Mouse (Mus musculus) c-Kit-negative CD71-positive TER-119-positive erythroid progenitor cells, embryonic 14.5 days (primary cell): Measurements from ENCODE around the gene 4930564D02Rik.

ENCODE experiments used
- DNase-seq: peaks from one replicate; pipeline ENCODE4 v3.0.0-alpha.2; 2013; ENCODE audit warnings: low read depth, low spot score

Gene 4930564D02Rik

DNA sequence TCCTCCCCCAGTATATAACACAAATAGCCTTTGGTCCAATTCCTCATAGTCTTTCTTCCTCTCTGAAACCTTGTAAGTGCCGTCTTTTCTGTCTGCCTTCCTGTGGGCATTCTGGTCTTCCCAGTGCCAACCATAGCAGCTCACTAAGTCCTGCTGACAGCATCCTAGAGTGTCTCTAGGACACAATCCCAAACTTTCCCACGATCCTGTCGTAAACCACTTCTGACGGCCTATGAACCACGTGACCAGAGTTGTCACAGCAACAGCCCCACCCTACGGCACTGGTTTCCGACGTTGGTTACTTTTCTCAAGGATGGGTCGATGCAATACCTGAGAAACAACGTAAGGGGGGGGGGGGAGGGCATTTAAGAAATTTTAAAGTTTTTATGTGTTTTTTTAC lies at the start of gene 4930564D02Rik:
4930564D02Rik (plus strand) TSS at position 301 of the 400 bp plus-strand sequence.
- no peak for DNase-seq

DNA sequence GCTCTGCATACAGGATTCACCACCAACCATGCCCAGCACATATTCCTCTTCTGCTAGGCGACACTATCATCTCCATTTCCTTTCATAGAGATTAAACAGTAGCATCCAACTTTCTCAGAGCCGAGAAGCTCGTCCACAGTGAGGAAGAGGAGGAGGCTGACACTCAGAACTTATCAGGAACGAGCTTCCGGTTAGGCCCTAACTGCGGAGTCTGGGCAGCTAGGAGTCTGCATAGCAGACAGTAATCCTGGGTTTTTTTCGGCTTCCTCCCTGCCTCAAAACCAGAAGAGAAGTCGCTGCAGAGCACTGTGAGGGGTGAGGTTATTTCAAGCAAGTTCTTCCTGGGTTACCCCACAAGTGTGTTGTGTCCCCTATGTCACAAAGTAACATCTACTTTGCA lies 49.3 kb upstream of the 4930564D02Rik start:
- DNase-seq = no peak

DNA sequence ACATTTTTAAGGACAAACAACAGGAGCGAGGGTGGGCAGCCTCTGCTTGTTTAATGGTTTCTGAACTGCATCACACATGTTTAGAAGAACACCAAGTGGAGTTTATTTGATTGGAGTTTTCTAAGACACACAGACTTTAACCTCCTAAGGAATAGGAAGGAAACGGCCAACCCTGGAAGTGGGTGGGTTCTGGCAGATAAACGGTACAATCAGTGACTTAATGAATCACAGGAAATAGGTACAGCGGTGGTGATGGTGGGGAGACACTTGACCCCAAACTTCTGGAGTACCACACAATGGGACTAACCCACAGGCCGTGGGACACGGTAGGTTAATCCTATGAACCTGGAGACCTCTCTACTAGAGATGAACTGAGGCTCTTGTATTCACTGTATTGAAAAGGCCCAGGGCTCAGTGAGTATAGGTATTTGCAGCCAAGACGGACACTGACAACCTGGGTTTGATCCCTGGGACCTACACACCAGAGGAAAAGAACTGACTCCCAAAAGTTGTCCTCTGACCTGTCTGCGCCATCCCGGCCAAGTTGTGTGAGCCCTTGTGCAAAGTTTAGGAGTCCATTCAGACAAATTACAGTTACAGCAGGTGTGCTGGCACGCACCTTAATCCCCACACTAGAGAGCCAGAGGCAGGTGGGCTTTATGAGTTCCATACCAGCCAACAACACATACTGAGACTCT lies 48.4 kb upstream of the 4930564D02Rik start:
- no peak for DNase-seq

DNA sequence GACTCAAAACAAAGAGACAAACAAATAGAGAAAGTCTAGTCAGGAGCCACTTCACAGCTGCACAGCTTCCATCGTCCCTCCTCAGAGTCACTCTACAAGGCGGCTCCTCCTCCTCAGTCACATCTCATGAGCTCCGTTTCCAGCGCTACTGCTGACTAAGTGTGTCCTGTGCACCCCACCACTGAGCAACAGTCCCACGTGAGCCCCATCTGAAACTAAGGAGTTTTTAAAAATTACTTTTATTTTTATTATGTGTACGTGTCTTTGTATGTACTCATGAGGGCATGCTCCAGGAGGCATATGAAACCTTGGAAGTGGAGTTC lies 47.9 kb upstream of the 4930564D02Rik start:
- no peak for DNase-seq

DNA sequence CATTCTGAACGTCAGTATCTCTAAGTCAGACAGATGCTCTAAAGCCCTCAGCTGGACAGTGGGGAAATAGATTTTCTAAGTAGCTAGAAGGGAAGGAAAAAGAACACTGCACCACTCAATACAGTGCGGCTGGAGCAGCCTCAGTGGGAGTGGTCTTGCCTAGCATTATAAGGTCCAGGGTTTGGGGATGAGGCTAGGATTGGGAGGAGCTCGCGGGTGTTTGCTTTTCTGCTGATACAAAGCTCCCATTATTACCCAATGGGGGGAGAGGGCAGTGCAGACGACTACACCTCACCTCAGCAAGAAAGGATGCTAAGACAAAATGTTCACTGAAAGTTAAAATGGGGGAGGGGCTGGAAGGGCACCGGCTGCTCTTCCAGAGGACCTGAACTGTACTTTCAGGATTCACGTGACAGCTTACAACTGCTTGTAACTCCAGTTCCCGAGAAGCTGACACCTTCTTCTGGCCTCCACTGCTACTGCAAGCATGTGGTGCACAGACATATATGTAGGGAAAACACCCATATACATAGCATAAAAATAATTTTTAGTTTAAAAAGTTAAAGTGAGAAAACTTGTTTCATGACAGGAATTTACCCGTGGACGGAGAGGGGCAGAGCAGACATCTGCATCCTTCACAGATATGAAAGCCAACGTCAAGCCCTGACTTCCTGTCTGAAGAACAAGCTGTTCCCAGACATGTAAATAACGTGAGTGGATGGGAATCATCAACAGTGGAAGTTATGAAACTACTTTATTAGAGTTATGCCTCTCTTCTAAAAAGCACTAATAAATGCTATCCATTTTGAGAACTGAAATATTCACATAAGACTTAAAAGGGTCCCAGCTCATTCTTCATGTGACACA lies 46.6 kb upstream of the 4930564D02Rik start:
- DNase-seq = no peak

DNA sequence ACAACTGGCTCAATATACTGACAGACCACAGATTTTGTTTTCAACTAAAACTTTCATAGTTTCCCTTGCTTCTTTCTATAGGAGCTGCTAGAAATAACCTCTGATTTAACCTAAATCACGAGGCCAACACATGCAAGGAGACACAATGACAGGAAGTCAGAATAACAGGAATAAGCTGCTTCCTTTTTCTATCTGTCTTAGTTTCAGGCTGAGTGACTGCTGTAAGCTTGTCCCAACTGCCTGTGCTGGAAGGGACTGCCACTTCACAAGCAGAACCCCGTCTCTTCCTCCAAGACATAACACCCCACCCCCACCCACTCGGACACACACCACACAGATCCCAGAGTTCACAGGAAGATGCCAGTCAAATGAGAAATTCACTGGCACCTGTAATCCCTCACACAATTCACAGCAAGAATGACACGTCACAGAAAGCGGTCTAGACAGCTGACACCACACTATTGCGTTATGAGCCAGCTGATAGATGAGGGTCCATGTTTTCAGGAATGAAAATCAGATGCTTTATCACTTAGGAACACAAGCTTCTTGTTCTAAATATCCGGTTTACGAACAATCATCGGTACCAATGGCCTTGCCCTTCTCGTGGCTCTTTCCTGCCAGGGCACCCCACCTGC lies 43.2 kb upstream of the 4930564D02Rik start:
- DNase-seq = no peak

DNA sequence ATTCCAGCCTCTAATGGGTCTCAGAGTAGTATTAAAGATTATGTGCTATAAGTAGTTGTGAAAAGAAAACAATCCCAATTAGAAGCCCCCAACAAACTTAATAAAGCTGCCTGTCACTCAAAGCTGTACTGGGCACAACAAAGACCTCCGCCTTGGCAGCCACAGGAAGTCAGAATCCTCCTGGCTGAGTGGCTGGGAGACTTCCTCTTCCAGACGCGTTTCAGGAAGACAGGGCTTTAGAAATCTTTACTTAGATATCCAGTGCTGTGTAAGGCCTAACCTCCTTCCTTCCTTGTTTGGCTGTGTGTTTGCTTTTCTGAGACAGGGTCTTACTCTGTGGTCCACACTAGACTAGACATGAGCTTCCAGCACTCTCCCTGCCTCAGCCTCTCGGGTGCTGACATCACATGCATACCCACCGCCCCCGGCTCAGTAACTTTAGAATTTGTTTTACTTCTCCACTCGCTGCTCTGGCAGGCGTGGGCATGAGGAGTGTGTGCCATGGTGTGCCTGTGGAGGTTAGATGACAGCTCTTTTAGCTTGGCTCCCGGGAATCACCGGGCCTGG lies 30.3 kb upstream of the 4930564D02Rik start:
- no peak for DNase-seq

DNA sequence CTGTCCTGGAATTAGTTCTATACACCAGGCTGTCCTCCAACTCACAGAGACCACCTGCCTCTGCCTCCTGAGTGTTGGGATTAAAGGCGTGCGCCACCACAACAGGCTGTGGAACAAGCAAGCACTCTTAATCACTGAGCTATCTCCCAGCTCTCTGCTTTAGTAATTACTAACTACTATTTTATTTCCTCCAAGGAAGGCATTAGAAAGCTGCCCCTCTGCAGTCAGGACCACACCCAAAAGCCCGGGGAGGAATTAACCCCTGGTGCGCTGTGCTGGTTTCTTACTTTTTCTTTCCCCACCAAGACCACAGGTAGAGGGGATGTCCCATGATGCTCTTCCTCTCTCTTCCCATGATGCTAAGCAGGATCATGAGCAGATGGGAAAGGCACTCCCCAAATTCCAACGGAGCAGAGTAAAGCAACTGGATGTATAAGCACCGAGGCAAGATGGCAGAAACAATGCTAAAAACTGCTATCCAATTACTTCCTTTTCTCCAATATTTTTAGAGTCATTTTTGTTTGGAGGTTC lies 29.3 kb upstream of the 4930564D02Rik start:
- no peak for DNase-seq

DNA sequence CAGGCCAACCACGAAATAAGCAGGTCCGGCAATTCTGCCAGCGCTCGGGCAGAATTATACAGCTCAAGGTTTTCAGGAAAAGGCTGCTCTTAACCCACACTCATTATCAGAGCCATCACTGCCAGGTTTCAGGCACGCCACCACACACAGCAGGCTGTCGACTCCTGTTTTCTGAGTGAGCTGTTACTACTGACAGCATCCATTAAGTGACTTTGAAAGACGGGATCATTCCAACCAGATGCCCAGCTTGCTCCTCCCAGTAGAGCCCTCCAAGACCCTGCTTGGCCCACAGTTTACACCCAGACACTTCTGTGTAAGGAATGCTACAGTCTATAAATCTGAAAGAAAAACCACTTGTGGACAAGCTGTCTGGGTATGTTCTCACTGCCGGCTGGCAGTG lies 26.6 kb upstream of the 4930564D02Rik start:
- DNase-seq = no peak

DNA sequence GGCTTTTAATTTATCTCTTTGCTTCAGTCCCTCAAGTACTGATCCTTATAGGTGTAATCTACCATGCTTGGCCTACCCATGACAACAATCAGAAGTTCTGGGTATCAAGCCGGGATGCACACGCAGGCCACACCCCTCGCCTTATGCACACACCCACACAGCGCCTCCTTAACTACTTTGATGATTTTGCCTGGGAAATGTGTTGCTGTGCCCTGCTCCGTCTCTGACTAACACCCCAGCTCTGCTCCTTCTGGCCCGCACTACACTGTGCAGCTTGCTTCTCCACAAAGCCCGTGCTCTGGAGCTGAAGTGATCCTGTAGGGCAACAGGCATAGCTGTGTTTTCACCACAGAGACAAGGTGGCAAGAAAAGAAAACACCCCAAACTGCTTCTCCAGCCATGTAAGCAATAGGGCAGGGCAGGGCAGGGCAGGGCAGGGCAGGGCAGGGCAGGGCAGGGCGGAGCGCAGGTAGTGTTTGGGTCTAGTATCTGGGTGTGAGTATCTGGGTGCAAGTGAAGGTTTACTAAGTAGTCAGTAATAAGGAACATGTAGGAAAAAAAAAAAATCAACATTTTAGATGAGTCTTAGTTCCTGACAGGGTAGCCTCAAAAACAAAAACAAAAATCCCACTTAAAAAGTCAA lies 25.5 kb upstream of the 4930564D02Rik start:
- DNase-seq = no peak

DNA sequence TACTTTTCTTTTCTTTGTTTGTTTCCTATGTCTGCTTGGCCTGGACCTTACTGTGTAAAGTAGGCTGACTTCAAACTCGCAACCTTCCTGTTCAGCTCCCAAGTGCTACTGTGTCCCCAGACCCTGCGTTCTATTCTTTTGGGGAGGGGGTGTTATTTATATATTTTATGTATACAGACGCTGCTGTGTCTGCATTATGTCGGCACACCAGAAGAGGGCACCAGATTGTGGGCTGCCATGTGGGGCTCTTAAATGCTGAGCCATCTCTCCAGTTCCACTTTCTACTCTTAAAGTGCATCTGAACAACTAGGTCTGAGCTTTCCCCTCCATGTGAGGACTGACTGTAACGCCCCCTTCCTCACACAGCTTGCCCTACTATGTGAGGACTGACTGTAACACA lies 22.9 kb upstream of the 4930564D02Rik start:
- DNase-seq = no peak

DNA sequence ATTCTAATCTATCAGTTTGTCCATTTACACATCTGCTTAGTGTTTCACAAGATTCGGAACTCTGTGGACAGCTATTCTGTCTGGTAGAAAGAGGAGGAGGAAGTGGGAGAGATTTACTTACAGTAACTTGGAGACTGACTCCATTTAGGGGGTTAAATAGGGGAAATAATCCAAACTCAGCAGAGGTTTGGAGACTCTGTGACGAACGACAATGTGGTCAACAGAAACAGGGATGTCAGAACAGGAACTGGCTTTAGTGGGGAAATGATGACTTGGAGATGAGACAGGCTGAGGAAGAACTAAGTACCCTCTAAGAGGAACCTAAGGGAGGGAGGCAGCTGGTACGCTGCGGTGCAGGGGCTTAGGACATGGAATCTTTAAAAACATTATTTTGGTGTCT lies 19.8 kb upstream of the 4930564D02Rik start:
- no peak for DNase-seq

DNA sequence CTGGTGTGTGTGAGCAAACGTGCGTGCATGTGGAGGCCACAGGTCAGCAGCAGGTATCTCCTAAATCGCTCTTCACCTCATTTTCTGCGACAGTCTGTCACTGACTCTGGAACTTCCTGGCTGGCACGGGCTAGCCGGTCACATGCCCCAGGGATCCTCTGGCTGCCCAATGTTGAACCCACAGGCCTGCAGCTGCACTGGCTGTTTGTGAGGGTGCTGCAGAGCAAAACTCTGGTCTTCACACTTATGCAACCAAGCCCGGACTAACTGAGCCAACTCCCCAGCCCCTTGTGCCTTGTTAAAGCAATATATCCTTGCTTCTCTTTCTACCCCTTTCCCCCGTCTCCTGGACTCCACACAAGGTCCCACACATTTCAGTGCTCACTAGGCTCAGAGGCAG lies 19.0 kb upstream of the 4930564D02Rik start:
- no peak for DNase-seq

DNA sequence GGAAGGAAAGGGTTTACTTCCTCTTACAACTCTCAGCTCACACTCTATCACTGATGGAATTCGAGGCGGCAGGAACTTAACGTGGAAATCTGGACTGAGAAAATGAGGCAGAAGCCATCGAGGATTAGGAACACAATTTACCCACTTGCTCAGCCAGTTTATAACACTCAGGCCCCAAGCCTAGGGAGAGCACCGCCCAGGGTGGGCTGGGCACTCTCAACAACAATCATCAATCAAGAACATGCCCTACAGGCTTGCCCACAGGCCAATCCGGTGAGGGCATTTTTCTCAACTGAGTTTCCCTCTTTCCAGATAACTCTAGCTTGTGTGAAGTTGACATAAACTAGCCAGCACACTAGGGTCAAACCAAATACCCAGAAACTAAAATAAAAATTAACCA lies 16.8 kb upstream of the 4930564D02Rik start:
- DNase-seq = no peak

DNA sequence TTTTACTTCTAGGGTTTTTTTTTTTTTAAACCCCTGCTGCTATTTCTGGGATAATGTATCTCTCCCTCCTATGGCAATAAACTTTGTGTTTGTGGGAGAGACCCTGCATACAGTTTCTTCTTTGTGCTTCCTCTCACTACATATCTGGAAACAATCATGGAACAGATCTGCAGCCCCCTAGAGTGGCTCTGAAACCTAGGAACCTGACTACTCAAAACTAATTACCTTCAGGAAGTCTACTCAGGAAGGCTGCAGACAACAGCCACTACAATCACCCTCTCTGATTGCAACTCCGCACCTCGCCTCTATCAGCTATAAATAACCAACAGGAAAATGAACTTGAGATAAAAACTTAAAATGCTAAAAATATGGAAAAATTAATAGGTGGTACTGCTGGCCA lies 15.5 kb upstream of the 4930564D02Rik start:
- DNase-seq = no peak

DNA sequence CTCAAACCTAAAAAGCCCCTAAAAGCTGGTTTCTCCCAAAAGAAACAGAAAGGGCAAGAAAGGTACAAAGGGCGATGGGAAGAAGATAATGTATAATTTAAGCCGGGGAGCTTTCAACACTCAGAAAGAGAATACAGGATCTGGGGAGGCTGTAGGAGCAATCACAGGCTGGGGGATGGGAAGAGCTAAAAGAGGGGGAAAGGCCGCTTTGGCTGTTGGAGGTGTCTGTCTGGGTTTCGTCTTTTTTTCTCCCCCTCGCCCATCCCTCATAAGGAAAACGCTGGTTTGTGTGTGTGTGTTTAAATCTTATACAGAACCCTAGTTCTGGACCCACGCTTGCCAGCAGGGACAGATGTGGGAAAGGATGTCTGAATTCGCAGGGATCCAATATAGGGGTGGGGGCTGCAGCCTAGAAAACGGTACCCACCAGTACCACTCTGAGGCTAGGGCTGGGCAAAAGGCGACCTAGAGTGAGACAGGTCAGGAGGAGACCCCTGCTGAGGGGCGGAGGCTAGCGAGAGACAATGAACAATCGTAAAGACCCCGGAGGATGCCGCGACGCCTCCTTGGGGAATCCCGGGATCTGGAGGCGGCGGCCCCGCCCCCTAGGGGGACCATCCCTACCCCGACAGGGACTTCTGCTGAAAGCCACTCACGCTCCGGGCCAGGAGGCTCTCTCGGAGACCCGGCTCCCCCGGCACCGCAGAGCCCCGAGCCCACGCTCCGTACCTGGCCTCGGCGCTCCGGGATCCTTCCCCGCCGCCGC lies 14.3 kb upstream of the 4930564D02Rik start:
- DNase-seq = no peak

DNA sequence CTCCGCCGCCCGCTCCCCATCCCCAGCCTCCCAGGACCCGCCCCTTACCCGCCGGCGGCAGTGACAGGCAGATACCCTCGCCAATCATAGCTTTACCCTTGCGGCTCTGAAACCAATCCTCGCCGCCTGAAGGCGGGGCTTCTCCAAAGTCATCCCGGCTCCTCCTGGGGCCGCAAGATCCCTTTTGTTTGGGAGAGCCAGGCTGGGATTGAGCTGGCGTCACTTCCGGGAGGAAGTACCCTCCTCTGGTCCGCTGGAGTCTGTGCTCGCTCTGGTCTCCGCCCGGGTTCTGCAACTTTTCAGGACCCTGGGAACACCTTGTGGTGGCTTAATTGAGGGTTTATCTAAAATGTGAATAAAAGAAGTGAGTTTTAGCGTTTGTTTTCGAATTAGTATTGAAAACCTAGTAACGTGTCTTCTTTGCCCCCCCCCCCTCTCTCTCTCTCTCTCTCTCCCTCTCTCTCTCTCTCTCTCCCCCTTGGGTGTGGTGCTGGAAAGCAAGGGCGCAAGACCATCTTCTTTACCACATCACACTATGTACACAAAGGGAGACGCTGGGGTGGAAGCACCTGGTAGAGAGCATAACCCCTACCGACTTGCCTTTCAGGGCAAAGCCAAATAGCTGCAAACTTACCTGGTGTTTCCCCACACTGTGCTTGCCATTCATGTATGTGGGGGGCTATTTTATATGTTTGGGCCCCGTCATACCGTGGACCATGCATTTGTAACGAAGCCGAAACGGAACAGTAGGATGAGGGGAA lies 13.5 kb upstream of the 4930564D02Rik start, which contains the start of gene Cttnbp2nl:
Cttnbp2nl (minus strand) TSS at position 210 of the 761 bp plus-strand sequence.
- DNase-seq = no peak

DNA sequence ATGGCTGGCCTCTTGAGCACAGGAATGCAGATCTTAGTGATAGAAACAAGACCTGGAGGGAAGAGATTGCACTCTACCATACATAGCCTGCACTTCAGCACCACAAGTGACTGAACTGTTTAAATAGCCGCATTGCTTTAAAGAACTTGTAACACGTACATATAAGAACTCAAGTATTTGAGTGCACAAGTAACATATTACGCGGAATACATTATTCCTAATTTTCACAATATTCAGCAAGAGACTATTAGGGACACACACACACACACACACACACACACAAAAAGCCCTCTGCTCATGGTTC lies 13.0 kb upstream of the 4930564D02Rik start:
- no peak for DNase-seq

DNA sequence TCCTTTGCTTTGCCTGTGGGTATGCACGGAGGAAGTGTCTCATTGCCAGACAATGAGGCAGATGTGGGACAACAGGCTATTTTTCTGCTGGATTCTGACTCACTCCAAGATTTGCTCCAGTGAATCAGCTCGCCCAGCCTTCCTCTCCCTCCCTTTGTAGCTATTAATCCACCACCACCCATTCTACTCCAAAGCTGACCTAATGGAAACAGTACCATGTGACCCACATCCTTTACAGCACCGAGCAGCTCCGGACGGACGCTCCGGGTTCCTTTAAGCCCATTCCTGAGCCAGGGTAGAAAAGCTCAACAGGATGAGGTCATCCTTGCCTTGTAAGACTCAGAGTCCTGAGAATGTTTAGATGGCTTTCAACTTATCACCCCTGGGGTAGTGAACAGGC lies 11.7 kb upstream of the 4930564D02Rik start:
- no peak for DNase-seq

DNA sequence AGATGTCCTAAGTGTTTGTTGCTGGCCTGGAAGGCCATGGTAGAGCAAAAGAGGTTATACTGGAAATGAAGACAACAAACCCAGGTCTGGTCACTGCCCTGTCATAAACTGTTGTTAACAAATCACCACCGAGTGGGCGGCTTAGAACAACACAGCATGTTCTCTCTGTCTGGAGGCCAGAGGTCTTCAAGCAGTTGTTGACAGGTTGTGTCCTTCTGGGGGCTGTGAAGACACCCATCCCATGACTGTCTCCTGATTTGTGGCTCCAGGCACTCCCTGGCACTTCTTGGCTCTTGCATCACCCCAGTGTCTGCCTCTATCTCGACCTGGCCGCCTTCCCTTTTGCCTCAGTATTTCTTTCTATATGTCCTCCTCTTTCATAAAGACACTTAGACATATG lies 11.0 kb upstream of the 4930564D02Rik start:
- DNase-seq = no peak
